Mouse (Mus musculus) adrenal gland, postnatal 36 days (tissue): ENCODE measurements around the gene Slc9a4. TPM values are rescaled to one million over a fixed set of nuclear protein-coding genes. Genes with fewer than 3 reads are reported as not detected.
"Not testable (repeated sequence)": the region's sequence is repeated elsewhere in the genome, so short reads cannot be mapped to it uniquely, and the experiment has no call there.

Experiments
- DNase-seq, 2 experiments: peaks; one replicate each; pipeline ENCODE4 v3.0.0; 2021; ENCODE audit warnings: mixed read lengths in 1 of 2
- total RNA-seq, 2 experiments: library from RNA; stranded (reverse); gene quantifications; 2 replicates each; pipeline ENCODE4 v1.2.3; 2021

Slc9a4 gene
- total RNA-seq, 2 experiments from 2014 or later = not detected

DNA sequence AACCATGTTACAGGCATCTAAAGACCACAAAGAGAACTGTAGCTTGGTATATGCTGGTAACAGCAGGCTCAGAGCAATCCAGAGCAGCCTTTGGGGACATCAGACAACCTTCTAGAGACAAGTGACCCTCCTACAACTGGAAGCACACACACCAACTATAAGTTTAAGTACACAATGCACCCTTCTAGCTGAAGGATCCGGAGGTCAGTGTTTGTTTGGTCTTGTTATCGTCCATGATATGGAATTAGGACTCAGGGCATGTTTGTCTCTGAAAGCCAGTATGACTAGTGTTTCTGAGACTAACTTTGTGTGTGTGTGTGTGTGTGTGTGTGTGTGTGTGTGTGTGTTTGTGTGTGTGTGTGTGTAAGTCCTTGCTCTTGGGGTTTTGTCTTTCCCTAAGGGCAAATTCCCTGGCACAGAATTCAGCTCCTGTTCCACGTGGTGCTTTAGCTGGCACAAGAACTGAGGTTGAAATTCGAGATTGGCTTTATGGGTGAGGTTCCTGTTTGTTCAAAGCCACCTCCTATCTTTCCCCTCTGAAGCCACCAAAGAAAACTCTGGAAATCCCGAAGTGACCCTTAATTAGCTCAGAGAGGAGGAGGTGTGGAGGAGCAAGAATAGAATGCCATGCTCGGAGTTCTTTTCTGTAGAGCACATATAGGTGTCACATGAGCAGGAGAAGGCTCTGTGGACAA lies 71.1 kb downstream of the Slc9a4 start:
- no peak for DNase-seq

DNA sequence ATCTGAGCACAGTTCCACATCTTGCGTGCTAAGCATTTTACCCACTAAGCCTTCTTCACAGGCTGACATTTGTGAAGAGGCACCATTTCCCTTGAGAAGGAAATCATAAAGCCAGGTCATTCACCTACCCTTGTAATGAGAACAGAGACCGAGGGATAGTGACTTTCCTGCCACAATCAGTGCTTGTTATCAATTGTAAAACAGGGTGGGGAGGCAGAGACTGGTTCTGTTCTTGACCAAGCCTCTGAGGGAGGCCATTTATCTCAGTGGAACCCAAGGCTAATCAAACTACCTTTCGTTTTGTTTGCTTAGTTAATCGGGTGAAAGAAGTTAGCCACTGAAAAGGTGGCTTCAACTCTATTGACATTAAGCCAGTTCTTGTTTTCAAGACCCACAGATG lies 77.2 kb downstream of the Slc9a4 start:
- DNase-seq = no peak

DNA sequence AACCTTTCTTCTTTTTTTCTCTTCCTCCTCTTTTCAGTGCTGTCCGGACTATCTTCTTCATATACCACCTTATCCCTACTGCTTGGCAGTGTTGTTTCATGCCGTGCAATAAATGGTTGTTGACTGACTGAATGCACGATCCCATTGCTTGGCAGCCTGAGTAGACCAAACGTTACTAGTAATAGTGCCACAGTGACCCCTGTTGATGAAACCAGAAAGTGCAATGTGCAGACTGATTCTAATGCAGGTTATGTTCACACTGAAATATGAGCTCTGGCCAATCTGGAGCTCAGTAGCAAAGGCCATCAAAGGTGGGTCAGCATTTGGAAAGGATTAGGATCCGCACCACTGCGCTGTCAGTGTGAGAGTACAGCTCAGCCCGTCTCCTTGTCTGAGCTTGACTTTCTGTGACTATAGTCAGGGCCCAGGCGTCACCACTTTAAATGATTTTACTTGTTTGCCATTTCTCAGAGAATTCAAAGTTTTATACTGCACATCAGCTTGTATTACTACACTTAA lies 78.2 kb downstream of the Slc9a4 start:
- peak; percentile 41 to 45 for DNase-seq

DNA sequence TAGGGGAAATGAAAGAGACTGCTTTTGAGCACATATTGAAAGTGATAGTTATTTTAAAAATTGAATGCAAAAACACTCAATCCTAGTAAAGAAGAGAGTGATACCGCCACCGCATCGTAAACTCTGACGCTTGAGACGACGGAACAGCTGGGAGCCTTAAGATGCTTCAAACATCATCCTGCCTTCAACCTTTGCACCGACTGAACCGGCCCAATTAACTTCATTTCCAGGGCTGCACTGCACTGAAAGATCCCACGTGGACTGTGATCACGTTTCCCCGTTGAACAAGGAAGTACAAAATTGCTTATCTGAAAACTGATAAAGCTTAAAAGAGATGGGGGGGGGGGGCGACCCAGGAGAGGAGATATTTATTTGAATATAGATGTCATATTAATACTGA lies 79.1 kb downstream of the Slc9a4 start:
- no peak for DNase-seq

DNA sequence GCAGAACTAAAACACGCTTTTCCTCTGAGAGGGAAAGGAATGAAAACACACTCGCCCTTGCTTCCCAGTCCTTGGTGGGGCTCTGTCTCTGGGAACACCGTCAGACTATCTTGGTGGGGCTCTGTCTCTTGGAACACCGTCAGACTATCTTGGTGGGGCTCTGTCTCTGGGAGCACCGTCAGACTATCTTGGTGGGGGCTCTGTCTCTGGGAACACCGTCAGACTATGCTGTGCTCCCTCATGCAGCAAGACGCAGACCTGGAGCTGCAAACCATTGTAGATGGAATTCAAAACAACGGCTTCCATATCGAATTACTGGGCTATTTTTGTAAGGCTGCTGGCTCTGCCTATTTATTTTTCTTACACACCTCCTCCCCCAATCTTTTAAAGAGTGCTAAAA lies 79.6 kb downstream of the Slc9a4 start:
- DNase-seq = no peak

DNA sequence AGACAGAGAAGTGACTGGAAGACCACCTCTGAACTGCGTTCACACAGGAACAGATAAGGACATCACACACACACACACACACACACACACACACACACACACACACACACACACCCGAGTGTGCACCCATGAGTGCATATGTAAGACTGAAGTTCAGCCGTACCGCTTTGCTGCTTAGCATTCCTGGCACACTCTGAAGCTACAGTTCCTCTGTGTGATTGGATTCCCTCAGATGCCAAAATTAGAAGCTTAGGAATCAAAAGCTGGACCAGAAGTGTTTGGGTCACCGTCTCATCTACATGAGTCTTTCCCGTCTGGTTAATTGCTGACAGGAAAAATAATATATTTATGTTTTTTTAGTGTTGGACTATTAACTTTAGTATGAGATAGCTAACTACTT lies 81.0 kb downstream of the Slc9a4 start:
- DNase-seq = no peak

DNA sequence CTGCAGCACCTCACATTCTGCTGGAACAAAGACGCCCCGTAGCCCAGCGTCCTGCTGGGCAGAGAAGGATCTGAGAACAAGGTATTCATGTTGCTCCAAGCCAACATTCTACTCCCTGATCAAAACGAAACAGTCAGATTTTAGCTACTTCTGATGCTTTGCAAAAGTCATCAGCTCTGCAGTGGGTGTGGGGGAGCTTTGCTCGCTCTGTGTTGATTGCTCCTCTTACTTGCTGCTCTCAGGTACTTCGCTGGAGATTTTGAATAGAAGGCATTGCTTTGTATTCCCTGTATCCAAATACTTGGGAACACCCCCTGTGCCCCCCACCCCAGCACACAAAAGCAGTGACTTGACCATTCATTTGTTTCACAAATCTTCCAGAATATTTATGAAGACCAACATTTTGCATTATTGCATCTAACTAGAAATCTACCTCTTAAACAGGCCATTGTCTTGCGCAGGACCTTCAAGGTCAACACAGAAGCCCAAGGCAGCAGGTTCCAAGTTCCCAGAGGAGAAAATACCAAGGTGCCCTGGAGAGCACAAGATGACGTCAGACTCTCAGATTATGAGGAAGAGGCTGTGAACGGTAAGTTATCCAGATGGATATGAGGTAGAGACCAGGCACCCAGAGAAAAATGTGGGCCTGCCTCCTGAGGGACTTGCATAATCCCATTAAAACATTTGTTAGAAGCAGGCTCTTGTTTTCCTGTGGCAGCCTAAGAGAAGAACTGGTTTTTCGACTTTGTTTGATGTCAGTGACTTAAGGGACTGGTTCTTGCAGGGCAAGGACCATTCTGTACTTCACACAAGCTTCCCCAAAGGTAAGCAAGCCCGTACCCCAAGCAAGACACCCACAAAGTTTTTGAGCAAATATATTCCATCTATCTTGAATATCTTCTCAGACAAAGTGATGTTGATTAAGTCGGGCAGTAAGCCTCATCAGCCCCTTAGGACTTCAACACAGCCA lies 85.8 kb downstream of the Slc9a4 start:
- no peak for DNase-seq

DNA sequence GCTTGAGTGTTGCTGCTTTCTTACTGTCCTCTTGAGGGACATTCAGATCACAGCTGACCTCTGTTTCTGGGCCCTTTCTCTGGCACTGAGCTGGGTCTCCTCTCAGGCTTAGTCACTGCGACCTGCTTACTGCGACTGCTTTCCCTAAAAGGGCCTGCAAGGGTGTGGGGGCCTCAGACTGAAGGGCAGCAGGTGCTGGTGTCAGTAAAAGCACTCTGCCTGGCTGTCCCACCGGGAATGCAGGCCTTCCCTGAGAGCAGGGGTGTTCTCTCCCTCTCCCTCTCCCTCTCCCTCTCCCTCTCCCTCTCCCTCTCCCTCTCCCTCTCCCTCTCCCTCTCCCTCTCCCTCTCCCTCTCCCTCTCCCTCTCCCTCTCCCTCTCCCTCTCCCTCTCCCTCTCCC lies 87.6 kb downstream of the Slc9a4 start:
- DNase-seq = not testable (repeated sequence)

DNA sequence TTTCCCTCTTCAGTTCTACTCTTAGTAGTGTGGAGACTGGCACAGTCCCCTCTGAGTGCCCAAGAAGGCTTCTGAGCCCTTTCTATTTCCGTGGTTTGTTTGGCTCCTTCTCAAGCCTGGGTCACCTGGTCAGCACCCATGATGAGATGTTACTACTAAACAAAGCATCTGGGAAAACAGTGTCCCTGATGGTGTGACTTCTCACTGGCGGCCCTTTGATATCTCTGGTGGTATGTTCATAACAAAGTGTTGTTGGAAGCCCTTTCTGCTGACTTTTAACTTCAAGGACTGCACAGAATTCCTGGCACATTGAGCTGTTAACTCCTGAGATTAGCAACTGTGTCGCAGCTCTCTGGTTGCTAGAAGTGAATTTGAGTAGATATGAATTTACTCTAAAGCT lies 90.1 kb downstream of the Slc9a4 start:
- DNase-seq = no peak

DNA sequence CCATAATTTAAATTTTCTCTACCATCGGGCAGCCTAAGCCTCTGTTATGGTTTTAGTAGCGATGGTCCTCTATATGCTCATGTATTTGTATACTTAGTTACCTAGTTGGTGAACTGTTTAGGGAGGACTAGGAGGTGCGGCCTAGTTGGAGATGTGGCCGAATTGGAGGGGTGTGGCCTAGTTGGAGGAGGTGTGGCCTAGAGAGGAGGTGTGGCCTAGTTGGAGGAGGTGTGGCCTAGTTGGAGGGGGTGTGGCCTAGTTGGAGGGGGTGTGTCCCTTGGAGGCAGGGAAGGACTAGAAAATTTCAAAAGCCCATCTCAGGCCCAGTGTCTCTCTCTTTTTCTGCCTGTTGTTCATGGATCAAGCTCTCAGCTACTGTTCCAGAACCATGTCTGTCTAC lies 91.6 kb downstream of the Slc9a4 start:
- no peak for DNase-seq

DNA sequence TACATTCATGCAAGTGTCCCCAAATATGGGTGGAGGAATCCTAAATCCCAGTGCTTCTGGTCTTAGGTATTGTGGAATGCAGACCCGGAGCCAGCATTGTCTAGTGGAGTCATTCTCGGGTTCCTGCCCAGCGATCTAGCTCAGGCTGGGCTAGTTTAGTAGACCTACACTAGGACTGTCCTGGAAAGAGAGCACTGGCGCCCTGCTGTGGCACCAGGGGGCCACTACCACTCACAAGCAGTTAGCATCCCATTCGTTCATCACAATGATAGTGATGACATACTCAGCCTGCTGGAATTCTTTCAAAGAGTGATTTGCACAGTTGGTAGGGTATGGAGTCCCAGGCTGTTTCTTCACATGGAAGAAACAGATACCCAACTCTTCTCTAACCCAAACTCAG lies 97.4 kb downstream of the Slc9a4 start:
- no peak for DNase-seq

Other genes starting within 250 kb of the Slc9a4 start
- gene Il1rl1, start 150.5 kb upstream of the Slc9a4 start, total RNA-seq = under 1 TPM; 0.26 to 0.83 TPM
- gene Il18r1, start 114.5 kb upstream of the Slc9a4 start, total RNA-seq = under 1 TPM in 1 of 2 experiments, not detected in 1; 0.46 TPM
- gene Il18rap, start 64.7 kb upstream of the Slc9a4 start, total RNA-seq = under 1 TPM in 1 of 2 experiments, not detected in 1; 0.20 TPM
- under 1 TPM; 0.07 TPM for gene Slc9a2, start 100.5 kb downstream of the Slc9a4 start, total RNA-seq
- gene Mfsd9, start 210.6 kb downstream of the Slc9a4 start, total RNA-seq = 1 to 10 TPM; 1.8 to 3.9 TPM
- gene Tmem182, start 225.5 kb downstream of the Slc9a4 start, total RNA-seq = 1 to 10 TPM in 1 of 2 experiments, under 1 TPM in 1; 0.95 to 3.6 TPM